8 mouse cellular contexts compared by ENCODE assay signal in genomic region chr7:16858336-16858735, GRCm38 (mm10). TPM values are rescaled to one million over a fixed set of nuclear protein-coding genes. Genes with fewer than 3 reads are reported as not detected.
A peak's percentile ranks its signal among the peaks of the same experiment; 100 is the strongest.
DNase-seq lines count a peak whose midpoint lies in the region; ATAC-seq and TF ChIP-seq lines count a peak whose summit lies in the region.

No protein-coding gene starts in this region.

- H3K4me1 ChIP-seq in liver, embryonic 13.5 days (replicated peaks) = 0 out of 2 replicates have a peak, but pooled peaks cover 2% of the 10 kb centered on the region
- peaks cover 6% of the 10 kb centered on the region for H3K4me1 ChIP-seq in small intestine, adult 2 months (ENCODE audit: control insufficient read depth, insufficient read depth, insufficient read length, low read length)

- peaks cover 39% of the 10 kb centered on the region for H3K36me3 ChIP-seq in liver, embryonic 13.5 days
- H3K36me3 ChIP-seq in small intestine, adult 2 months (ENCODE audit: control insufficient read depth, insufficient read depth, low read length) = peaks cover 51% of the 10 kb centered on the region

- TF ChIP-seq CTCF in small intestine, adult 2 months (IDR thresholded peaks at IDR 0.05; ENCODE audit: extremely low read depth, insufficient read length, insufficient replicate concordance, low read depth, low read length) = peak; percentile 72; the same call in 1 of the 2 replicates

- H3K27me3 ChIP-seq in liver, embryonic 13.5 days = no peaks in the 10 kb centered on the region
- no peaks in the 10 kb centered on the region for H3K27me3 ChIP-seq in small intestine, adult 2 months (ENCODE audit: control insufficient read depth, insufficient read depth, low read length)

- 43% methylated on average over 17 of the region's 17 CpGs for WGBS in liver, embryonic 13.5 days (ENCODE audit: insufficient replicate concordance)
- 27% methylated on average over 17 of the region's 17 CpGs for WGBS in small intestine, adult 2 months

- no peak overlapping the region for H3K27ac ChIP-seq in liver, embryonic 13.5 days
- no peak overlapping the region for H3K27ac ChIP-seq in small intestine, adult 2 months (ENCODE audit: insufficient read depth, low read depth, low read length)

- intact Hi-C loops in left cerebral cortex, postnatal 4 days (cut with DNase I) = no loop called here
- intact Hi-C loops in left cerebral cortex, postnatal 10 days (cut with DNase I) = loop anchor here (10.0 kb wide), 1 partner anchor 56 kb away; no protein-coding TSS in a partner anchor

- H3K9me3 ChIP-seq in liver, embryonic 13.5 days (replicated peaks) = no peaks in the 10 kb centered on the region

- no peak overlapping the region for H3K4me2 ChIP-seq in liver, embryonic 13.5 days

- no peak for TF ChIP-seq POLR2A in small intestine, adult 2 months (IDR thresholded peaks at IDR 0.05; ENCODE audit: low read depth, low read length)

- H3K9ac ChIP-seq in liver, embryonic 13.5 days = no peak overlapping the region

- peak; percentile 41 for DNase-seq in adrenal gland, adult 2 months
- no peak for DNase-seq in adrenal gland, adult 8-10 months
- peak; percentile 46 for DNase-seq in left cerebral cortex, postnatal 4 days
- no peak for DNase-seq in left cerebral cortex, postnatal 10 days (ENCODE audit: extremely low spot score in 1 of 2, low spot score in 2 of 2)
- peak; percentile 33 for DNase-seq in liver, embryonic 13.5 days
- DNase-seq in left cerebral cortex, adult 8-10 months (ENCODE audit: low spot score in 2 of 2) = no peak

- H3K4me3 ChIP-seq in liver, embryonic 13.5 days (replicated peaks) = no peak overlapping the region
- H3K4me3 ChIP-seq in small intestine, adult 2 months (ENCODE audit: low read depth, low read length) = no peak overlapping the region

- peak; percentile 69 for ATAC-seq in erythroid progenitor cell, adult 5-6 weeks (replicated peaks; ENCODE audit: low FRiP score, poor library complexity, severe bottlenecking)
- ATAC-seq in liver, embryonic 13.5 days (ENCODE audit: low read depth) = peak; percentile 18; the same call in 1 of the 2 replicates

RNA-seq across cellular contexts. Expression of gene Prkd2, which starts 15.6 kb away (rescaled TPM):
- 10 to 100 TPM; 16.0 to 18.4 TPM for total RNA-seq in adrenal gland, adult 2 months (2021)
- 39.2 and 47.2 TPM in 2 replicates for polyA plus RNA-seq in adrenal gland, adult 2 months (2012; rRNA removed)
- 10 to 100 TPM; 17.0 to 27.1 (median 20.9) TPM for total RNA-seq in adrenal gland, adult 8-10 months (2022)
- total RNA-seq in left cerebral cortex, postnatal 4 days (2021) = 1 to 10 TPM; 9.1 to 9.5 TPM
- total RNA-seq in left cerebral cortex, postnatal 10 days (2021) = 1 to 10 TPM; 6.4 to 6.8 TPM
- 8.3 and 18.4 TPM in 2 replicates for total RNA-seq in erythroid progenitor cell, adult 5-6 weeks (2015; ENCODE audit: low replicate concordance)
- total RNA-seq in erythroid progenitor cell, adult 5-6 weeks (2017; ENCODE audit: low replicate concordance) = 3.8 and 4.9 TPM in 2 replicates
- polyA plus RNA-seq in liver, embryonic 13.5 days (2015; fragmentation: Nextera tagmentation; extraction: Ambion mirVana) = 2.7 and 3.5 TPM in 2 replicates
- polyA plus RNA-seq in small intestine, adult 2 months (2012; rRNA removed) = 22.9 and 44.0 TPM in 2 replicates
- 1 to 10 TPM; 4.2 to 6.8 (median 5.5) TPM for total RNA-seq in left cerebral cortex, adult 8-10 months (2022)

RNA-seq across cellular contexts. Expression of gene Dact3, which starts 16.8 kb away (rescaled TPM):
- total RNA-seq in adrenal gland, adult 2 months (2021) = 1 to 10 TPM; 2.5 to 5.3 TPM
- polyA plus RNA-seq in adrenal gland, adult 2 months (2012; rRNA removed) = 16.2 and 22.1 TPM in 2 replicates
- 1 to 10 TPM; 4.2 to 5.9 (median 4.6) TPM for total RNA-seq in adrenal gland, adult 8-10 months (2022)
- 10 to 100 TPM; 57.6 to 61.8 TPM for total RNA-seq in left cerebral cortex, postnatal 4 days (2021)
- 100 to 1,000 TPM; 103 TPM for total RNA-seq in left cerebral cortex, postnatal 10 days (2021)
- not detected in 2 replicates for total RNA-seq in erythroid progenitor cell, adult 5-6 weeks (2015; ENCODE audit: low replicate concordance)
- not detected in 2 replicates for total RNA-seq in erythroid progenitor cell, adult 5-6 weeks (2017; ENCODE audit: low replicate concordance)
- polyA plus RNA-seq in liver, embryonic 13.5 days (2015; fragmentation: Nextera tagmentation; extraction: Ambion mirVana) = 0.15 and 0.17 TPM in 2 replicates
- 21.6 and 24.2 TPM in 2 replicates for polyA plus RNA-seq in small intestine, adult 2 months (2012; rRNA removed)
- total RNA-seq in left cerebral cortex, adult 8-10 months (2022) = 100 to 1,000 TPM; 163 to 169 (median 166) TPM

RNA-seq across cellular contexts. Expression of gene Gng8, which starts 33.2 kb away (rescaled TPM):
- total RNA-seq in adrenal gland, adult 2 months (2021) = under 1 TPM; 0.43 to 0.69 TPM
- 1.0 and 1.7 TPM in 2 replicates for polyA plus RNA-seq in adrenal gland, adult 2 months (2012; rRNA removed)
- 1 to 10 TPM in 1 of 4 experiments, under 1 TPM in 1, not detected in 2; 1.00 to 1.0 TPM for total RNA-seq in adrenal gland, adult 8-10 months (2022)
- total RNA-seq in left cerebral cortex, postnatal 4 days (2021) = 1 to 10 TPM; 1.2 to 1.7 TPM
- under 1 TPM; 0.73 to 0.81 TPM for total RNA-seq in left cerebral cortex, postnatal 10 days (2021)
- total RNA-seq in erythroid progenitor cell, adult 5-6 weeks (2015; ENCODE audit: low replicate concordance) = not detected in 2 replicates
- total RNA-seq in erythroid progenitor cell, adult 5-6 weeks (2017; ENCODE audit: low replicate concordance) = not detected in 2 replicates
- 0.67 and 0.81 TPM in 2 replicates for polyA plus RNA-seq in liver, embryonic 13.5 days (2015; fragmentation: Nextera tagmentation; extraction: Ambion mirVana)
- polyA plus RNA-seq in small intestine, adult 2 months (2012; rRNA removed) = 2.1 and 2.2 TPM in 2 replicates
- total RNA-seq in left cerebral cortex, adult 8-10 months (2022) = 1 to 10 TPM; 2.1 to 3.5 (median 3.5) TPM

RNA-seq across cellular contexts. Expression of gene Fkrp, which starts 41.8 kb away (rescaled TPM):
- total RNA-seq in adrenal gland, adult 2 months (2021) = 10 to 100 TPM; 23.9 to 29.5 TPM
- 46.3 and 49.6 TPM in 2 replicates for polyA plus RNA-seq in adrenal gland, adult 2 months (2012; rRNA removed)
- total RNA-seq in adrenal gland, adult 8-10 months (2022) = 10 to 100 TPM; 22.0 to 26.2 (median 24.9) TPM
- total RNA-seq in left cerebral cortex, postnatal 4 days (2021) = 10 to 100 TPM; 35.8 to 38.9 TPM
- total RNA-seq in left cerebral cortex, postnatal 10 days (2021) = 10 to 100 TPM; 49.9 to 51.7 TPM
- total RNA-seq in erythroid progenitor cell, adult 5-6 weeks (2015; ENCODE audit: low replicate concordance) = 6.5 and 7.5 TPM in 2 replicates
- 4.9 and 19.6 TPM in 2 replicates for total RNA-seq in erythroid progenitor cell, adult 5-6 weeks (2017; ENCODE audit: low replicate concordance)
- 10.0 and 10.7 TPM in 2 replicates for polyA plus RNA-seq in liver, embryonic 13.5 days (2015; fragmentation: Nextera tagmentation; extraction: Ambion mirVana)
- 14.6 and 24.5 TPM in 2 replicates for polyA plus RNA-seq in small intestine, adult 2 months (2012; rRNA removed)
- 10 to 100 TPM; 49.6 to 68.2 (median 56.9) TPM for total RNA-seq in left cerebral cortex, adult 8-10 months (2022)

RNA-seq across cellular contexts. Expression of gene Strn4, which starts 42.6 kb away (rescaled TPM):
- total RNA-seq in adrenal gland, adult 2 months (2021) = 10 to 100 TPM; 58.9 to 64.1 TPM
- polyA plus RNA-seq in adrenal gland, adult 2 months (2012; rRNA removed) = 121 and 138 TPM in 2 replicates
- 100 to 1,000 TPM in 1 of 4 experiments, 10 to 100 TPM in 3; 62.2 to 100 (median 74.6) TPM for total RNA-seq in adrenal gland, adult 8-10 months (2022)
- total RNA-seq in left cerebral cortex, postnatal 4 days (2021) = 100 to 1,000 TPM; 223 to 229 TPM
- 100 to 1,000 TPM; 269 to 272 TPM for total RNA-seq in left cerebral cortex, postnatal 10 days (2021)
- total RNA-seq in erythroid progenitor cell, adult 5-6 weeks (2015; ENCODE audit: low replicate concordance) = 75.0 and 87.2 TPM in 2 replicates
- total RNA-seq in erythroid progenitor cell, adult 5-6 weeks (2017; ENCODE audit: low replicate concordance) = 76.9 and 128 TPM in 2 replicates
- 32.8 and 34.0 TPM in 2 replicates for polyA plus RNA-seq in liver, embryonic 13.5 days (2015; fragmentation: Nextera tagmentation; extraction: Ambion mirVana)
- polyA plus RNA-seq in small intestine, adult 2 months (2012; rRNA removed) = 58.9 and 119 TPM in 2 replicates
- total RNA-seq in left cerebral cortex, adult 8-10 months (2022) = 100 to 1,000 TPM; 205 to 269 (median 250) TPM

Comparison
In these comparisons a context has a peak if more than half of its experiments do, and no peak if none do; other contexts are left out.
1. DNase-seq: peak in adrenal gland, adult 2 months (single experiment), left cerebral cortex, postnatal 4 days (single experiment) and liver, embryonic 13.5 days (single experiment); none in adrenal gland, adult 8-10 months (single experiment), left cerebral cortex, postnatal 10 days (0 of 2) and left cerebral cortex, adult 8-10 months (0 of 2).
2. RNA of gene Dact3, which starts 16.8 kb away (total RNA-seq): 163 to 169 TPM in left cerebral cortex, adult 8-10 months, 103 TPM in left cerebral cortex, postnatal 10 days and 57.6 to 61.8 TPM in left cerebral cortex, postnatal 4 days; 2.5 to 5.3 TPM in adrenal gland, adult 2 months, 4.2 to 5.9 TPM in adrenal gland, adult 8-10 months and not detected in erythroid progenitor cell, adult 5-6 weeks; every median in the first group is over 4 times any median in the second.